Mouse (Mus musculus): ENCODE measurements around the gene Olfr239.
"Not testable (repeated sequence)": the region's sequence is repeated elsewhere in the genome, so short reads cannot be mapped to it uniquely, and the experiment has no call there.

Olfr239 gene

GRCm38 (mm10) chr17:33191002-33191401, at the start of gene Olfr239:
Gene Olfr239 (plus strand): TSS chr17:33191302.
- DNase-seq (ENCODE audit: low read depth), result not testable (repeated sequence)

DNA sequence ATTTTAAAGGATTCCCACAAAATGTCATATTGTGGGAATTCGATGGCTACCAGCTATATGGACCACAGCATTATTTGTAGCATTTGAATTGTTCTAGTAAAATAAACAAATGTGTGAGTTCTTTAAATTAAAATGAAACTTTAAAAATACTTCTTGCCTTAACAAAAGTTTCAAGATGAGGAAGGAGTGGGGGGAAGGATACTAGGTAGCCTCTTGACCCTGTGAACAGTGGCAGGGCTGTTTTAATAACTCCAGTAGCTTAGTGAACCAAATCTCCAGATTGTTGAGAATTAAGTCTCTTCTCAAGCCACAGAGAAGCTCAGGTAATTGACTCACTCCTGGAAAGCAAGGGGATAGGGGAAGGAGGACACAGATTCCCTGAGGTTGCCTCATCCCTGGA, 23.0 kb upstream of the Olfr239 start, which contains the start of gene Olfr55:
Olfr55 (plus strand) TSS at position 301 of the 400 bp plus-strand sequence.
- not testable (repeated sequence) for DNase-seq (ENCODE audit: low read depth)

GRCm38 (mm10) chr17:33221590-33221989, 30.5 kb downstream of the Olfr239 start, which contains the start of gene Olfr1564:
Gene Olfr1564 (minus strand): TSS chr17:33221690.
- no peak for DNase-seq (ENCODE audit: low read depth)

DNA sequence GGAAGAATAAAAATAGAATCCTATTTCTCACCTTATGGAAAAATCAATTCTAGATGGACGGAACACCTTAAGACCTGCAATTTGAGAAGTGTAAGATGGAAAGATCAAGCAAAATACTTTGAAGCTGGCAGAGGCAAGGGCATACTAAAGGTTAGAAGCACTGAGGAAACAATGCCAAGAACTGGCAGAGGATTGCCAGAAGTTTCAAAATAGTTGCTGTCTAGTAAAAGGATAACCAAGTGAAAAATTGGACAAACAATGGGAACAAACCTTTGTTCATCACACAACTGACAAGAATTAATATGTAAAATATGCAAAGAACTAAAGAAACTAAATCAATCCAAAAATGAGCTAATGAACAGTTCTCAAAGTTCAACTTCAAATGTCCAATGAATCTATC, 45.5 kb downstream of the Olfr239 start:
- DNase-seq (ENCODE audit: low read depth), result not testable (repeated sequence)
